Mouse (Mus musculus) ovary, postnatal 10 days (tissue): ENCODE results near the gene Adamts8.

ENCODE experiments used
- DNase-seq: peaks from one replicate; pipeline ENCODE4 v3.0.0; 2022; ENCODE audit warnings: low spot score

The Adamts8 gene

GRCm38 (mm10) chr9:30985782-30986181 is 43.4 kb downstream of the Adamts8 start:
- DNase-seq, result no peak

- no peak for DNase-seq
Observed at GRCm38 (mm10) chr9:30993106-30993505, 50.7 kb downstream of the Adamts8 start.

GRCm38 (mm10) chr9:30996590-30997562 is 54.5 kb downstream of the Adamts8 start:
- no peak for DNase-seq

GRCm38 (mm10) chr9:31000641-31001040 is 58.3 kb downstream of the Adamts8 start:
- DNase-seq, result no peak

GRCm38 (mm10) chr9:31002528-31002927 is 60.2 kb downstream of the Adamts8 start:
- no peak for DNase-seq

GRCm38 (mm10) chr9:31009334-31009733 is 67.0 kb downstream of the Adamts8 start:
- DNase-seq, result no peak

- no peak for DNase-seq
Observed at GRCm38 (mm10) chr9:31010040-31010439, 67.7 kb downstream of the Adamts8 start.

GRCm38 (mm10) chr9:31010749-31011148 is 68.4 kb downstream of the Adamts8 start:
- no peak for DNase-seq

- no peak for DNase-seq
Observed at GRCm38 (mm10) chr9:31011533-31011932, 69.2 kb downstream of the Adamts8 start.

- no peak for DNase-seq
Observed at GRCm38 (mm10) chr9:31012674-31013073, 70.3 kb downstream of the Adamts8 start.

GRCm38 (mm10) chr9:31013415-31013814 is 71.1 kb downstream of the Adamts8 start:
- no peak for DNase-seq
